Mouse (Mus musculus) intestine, postnatal 0 days (tissue): ENCODE results near the gene Gga1. TPM values are rescaled to one million over a fixed set of nuclear protein-coding genes. Genes with fewer than 3 reads are reported as not detected.
A peak's percentile ranks its signal among the peaks of the same experiment; 100 is the strongest.

Experiments
- ATAC-seq: fragments of 200-750 bp; cut with Nextera tagmentation; 2 replicates; pipeline ENCODE4 v1.8.0; 2017; ENCODE audit warnings: mild to moderate bottlenecking, moderate TSS enrichment, moderate library complexity
- H3K27ac ChIP-seq: fragments of 300-500 bp; sonication (generic); 2 replicates; pipeline ENCODE4 v1.5.1; 2014; ENCODE audit warnings: mild to moderate bottlenecking, low read depth, low read length, moderate library complexity
- H3K27me3 ChIP-seq: fragments of 300-500 bp; sonication (generic); replicated peaks from 2 replicates; pipeline ENCODE4 v1.6.1; 2014; ENCODE audit warnings: low read length, mixed read lengths; ENCODE audit not compliant: control insufficient read depth, insufficient read depth
- H3K36me3 ChIP-seq: fragments of 300-500 bp; sonication (generic); 2 replicates; pipeline ENCODE4 v1.6.1; 2014; ENCODE audit warnings: mild to moderate bottlenecking, moderate library complexity; ENCODE audit not compliant: control insufficient read depth, insufficient read depth
- H3K4me1 ChIP-seq: fragments of 300-500 bp; sonication (generic); replicated peaks from 2 replicates; pipeline ENCODE4 v1.6.1; 2014; ENCODE audit warnings: antibody characterized with exemption, low read length, mixed read lengths; ENCODE audit not compliant: control insufficient read depth, insufficient read depth
- H3K4me2 ChIP-seq: fragments of 300-500 bp; sonication (generic); replicated peaks from 2 replicates; pipeline ENCODE4 v1.6.1; 2014; ENCODE audit warnings: low read depth, mild to moderate bottlenecking, moderate library complexity
- H3K4me3 ChIP-seq: fragments of 300-500 bp; sonication (generic); 2 replicates; pipeline ENCODE4 v1.5.1; 2014; ENCODE audit warnings: low read depth, low read length
- H3K9ac ChIP-seq: fragments of 300-500 bp; sonication (generic); 2 replicates; pipeline ENCODE4 v1.6.1; 2014; ENCODE audit warnings: mild to moderate bottlenecking, low read depth, low read length
- H3K9me3 ChIP-seq: fragments of 300-500 bp; sonication (generic); 2 replicates; pipeline ENCODE4 v1.6.1; 2016; ENCODE audit warnings: mixed run types; ENCODE audit not compliant: control insufficient read depth
- CTCF ChIP-seq: sonication (generic); IDR thresholded peaks from 2 replicates; pipeline ENCODE4 v1.5.1; 2016; ENCODE audit warnings: low read depth, mild to moderate bottlenecking, control low read depth, antibody characterized with exemption, moderate library complexity
- WGBS: fragments of 180-500 bp; shearing (Covaris S2); extraction: QIAGEN DNeasy Blood & Tissue Kit; methylation state at CpG from one replicate; pipeline ENCODE4 v1.1.7; 2014; 5-methylcytosine and 5-hydroxymethylcytosine counted together
- polyA plus RNA-seq: library from polyadenylated mRNA; unstranded; fragments of >200 nt; fragmentation: Nextera tagmentation; extraction: Ambion mirVana; gene quantifications from 2 replicates; pipeline ENCODE4 v1.2.1, GENCODE M21; 2015

Gene Gga1
- 40.1 TPM in 2 replicates for polyA plus RNA-seq

DNA sequence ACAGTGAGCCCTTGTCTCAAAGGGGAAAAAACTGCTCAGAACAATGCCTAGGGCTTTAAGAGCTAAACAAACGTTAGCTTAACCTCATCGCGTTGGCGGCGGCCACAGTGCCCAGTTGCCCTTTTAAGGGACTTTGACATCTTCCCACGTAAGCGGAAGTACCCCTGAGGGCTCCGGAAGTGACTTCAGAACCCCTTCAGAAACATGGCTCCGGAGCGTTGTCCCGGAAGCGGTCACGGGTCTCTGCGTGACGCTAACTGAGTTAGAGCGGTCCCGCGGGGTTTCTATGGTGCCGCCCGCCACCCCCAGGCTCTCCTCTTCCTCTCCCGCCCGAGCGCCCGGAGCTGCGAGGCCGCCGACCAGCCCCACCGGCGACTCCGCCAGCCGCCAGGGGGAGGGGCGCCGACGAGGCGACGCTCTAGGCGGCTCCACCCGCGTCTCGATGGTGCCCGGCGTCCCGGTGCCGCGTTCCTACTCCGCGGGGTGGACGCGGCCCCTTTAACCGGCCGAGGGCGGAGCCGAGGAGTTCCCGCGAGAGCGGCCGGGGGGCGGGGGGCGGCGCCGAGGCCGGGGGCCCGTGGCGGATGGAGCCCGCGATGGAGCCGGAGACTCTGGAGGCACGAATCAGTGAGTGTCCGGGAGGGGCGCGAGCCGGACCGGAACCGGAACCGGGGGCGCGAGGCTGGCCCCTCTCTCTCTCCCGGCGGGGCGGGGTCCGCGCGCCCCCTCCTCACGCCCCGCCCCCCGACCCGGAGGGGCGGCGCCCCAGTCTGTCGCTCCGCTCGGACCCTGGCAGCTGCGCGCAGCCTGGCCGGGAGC is at the start of gene Gga1:
Gene Gga1, plus strand, starts transcription at position 200 of the 819 bp plus-strand sequence.
- H3K4me2 ChIP-seq, result peak within 1 kb of the TSS; percentile 84
- 1% methylated on average over 59 of the region's 95 CpGs for WGBS
- peak within 1 kb of the TSS; percentile 90 for H3K9ac ChIP-seq
- H3K9me3 ChIP-seq, result no peaks in the 10 kb centered on the region
- peak; percentile 47 for TF ChIP-seq CTCF
- H3K4me3 ChIP-seq, result peak within 1 kb of the TSS; percentile 90
- no peaks in the 10 kb centered on the region for H3K27me3 ChIP-seq
- H3K36me3 ChIP-seq, result peaks cover 28% of the 10 kb centered on the region
- peaks cover 7% of the 10 kb centered on the region; the same call in 1 of the 2 replicates for H3K4me1 ChIP-seq
- peak; percentile 91 for ATAC-seq
- peak within 1 kb of the TSS; percentile 99 for H3K27ac ChIP-seq

DNA sequence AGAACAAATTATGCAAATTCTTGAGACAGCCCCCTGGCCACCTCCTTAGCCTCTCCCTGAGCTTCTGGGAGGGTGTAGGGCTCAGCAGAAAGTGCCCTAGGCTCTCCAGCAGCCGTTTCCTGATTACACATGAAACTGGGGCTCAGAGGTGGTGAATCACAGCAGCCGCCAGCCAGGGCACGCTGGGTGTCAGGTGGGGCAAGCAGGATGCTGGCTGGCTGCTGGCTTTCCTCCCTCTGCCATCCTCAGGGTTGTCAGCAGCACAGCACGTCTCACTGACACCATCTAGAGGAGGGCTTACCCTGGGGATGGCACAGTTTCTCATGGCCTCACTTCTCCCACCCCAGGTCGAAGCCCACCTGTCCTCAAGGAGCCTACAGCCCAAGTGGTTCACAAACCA is 48.7 kb upstream of the Gga1 start:
- ATAC-seq, result peak; percentile 37; the same call in 1 of the 2 replicates
- Histone ChIP-seq H3K36me3 (no peaks in the 10 kb centered on the region), H3K4me2 (no peak overlapping the region), H3K4me1 (0 out of 2 replicates have a peak, but pooled peaks cover 3% of the 10 kb centered on the region), H3K27me3 (no peaks in the 10 kb centered on the region), H3K9me3 (no peaks in the 10 kb centered on the region), H3K4me3 (no peak overlapping the region), H3K9ac (no peak overlapping the region), H3K27ac (no peak overlapping the region)
- TF ChIP-seq CTCF, result peak; percentile 43
- 19% methylated on average over 5 of the region's 5 CpGs for WGBS

GRCm38 (mm10) chr15:78829636-78830035 is 47.4 kb upstream of the Gga1 start:
- H3K4me2 ChIP-seq, result no peak overlapping the region
- H3K9ac ChIP-seq, result no peak overlapping the region
- H3K4me3 ChIP-seq, result no peak overlapping the region
- H3K27me3 ChIP-seq, result no peaks in the 10 kb centered on the region
- 95% methylated on average over 1 of the region's 1 CpGs for WGBS
- no peak overlapping the region for H3K27ac ChIP-seq
- H3K9me3 ChIP-seq, result no peaks in the 10 kb centered on the region
- H3K36me3 ChIP-seq, result no peaks in the 10 kb centered on the region
- TF ChIP-seq CTCF, result peak; percentile 58
- ATAC-seq, result no peak
- 0 out of 2 replicates have a peak, but pooled peaks cover 3% of the 10 kb centered on the region for H3K4me1 ChIP-seq

DNA sequence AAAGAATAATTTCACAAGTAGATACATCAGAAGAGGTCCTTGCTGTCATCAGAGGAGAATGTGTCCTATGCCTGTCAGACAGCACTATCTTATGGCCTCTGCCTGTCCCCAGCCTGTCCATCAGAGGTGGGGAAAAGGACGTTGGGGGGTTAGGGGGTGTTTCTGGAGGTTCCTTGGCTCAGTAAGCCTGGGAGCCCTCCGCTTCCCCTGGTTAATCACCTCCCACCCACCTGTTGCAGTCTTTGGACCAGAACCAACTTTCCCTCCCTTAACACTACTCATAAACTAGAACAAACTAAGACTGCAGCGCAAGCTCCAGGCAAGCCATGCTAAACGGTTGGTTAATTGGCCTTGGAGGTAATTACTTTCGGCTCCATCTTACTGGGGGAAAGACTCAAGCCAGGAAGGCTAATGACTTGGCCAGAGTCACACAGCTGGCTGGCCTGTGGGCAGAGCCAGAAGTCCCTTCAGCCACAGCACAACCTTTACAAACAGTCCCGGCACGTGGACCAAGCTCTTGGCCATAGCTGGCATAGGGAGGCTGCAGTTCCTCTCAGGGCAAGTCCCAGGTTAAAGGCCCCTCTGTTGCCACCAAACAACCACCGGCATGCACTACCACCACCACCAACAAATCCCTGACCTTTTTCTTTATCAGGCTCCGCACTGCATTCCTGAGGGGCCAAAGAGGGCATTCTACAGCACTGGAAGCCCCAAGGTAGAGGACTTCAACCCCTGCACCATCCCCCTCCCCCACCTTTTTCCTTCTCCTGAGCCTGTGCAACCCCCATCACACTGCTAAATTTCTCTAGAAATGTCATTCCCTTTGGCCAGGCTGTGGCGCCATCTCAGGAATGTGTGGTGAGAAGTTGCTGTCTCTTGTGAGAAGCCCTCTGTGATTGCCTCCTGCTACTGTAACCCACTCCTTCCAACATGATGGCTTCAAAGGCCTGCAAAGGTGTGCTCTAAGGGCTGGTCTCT is 46.0 kb upstream of the Gga1 start:
- no peaks in the 10 kb centered on the region for H3K36me3 ChIP-seq
- WGBS, result 43% methylated on average over 10 of the region's 10 CpGs
- H3K9ac ChIP-seq, result no peak overlapping the region
- H3K9me3 ChIP-seq, result no peaks in the 10 kb centered on the region
- H3K27me3 ChIP-seq, result no peaks in the 10 kb centered on the region
- no peak overlapping the region for H3K4me2 ChIP-seq
- H3K27ac ChIP-seq, result no peak overlapping the region
- ATAC-seq, result 0 out of 2 replicates have a peak, but pooled peaks have one; percentile 11
- H3K4me3 ChIP-seq, result no peak overlapping the region
- H3K4me1 ChIP-seq, result 0 out of 2 replicates have a peak, but pooled peaks cover 3% of the 10 kb centered on the region
- TF ChIP-seq CTCF, result peak; percentile 43

DNA sequence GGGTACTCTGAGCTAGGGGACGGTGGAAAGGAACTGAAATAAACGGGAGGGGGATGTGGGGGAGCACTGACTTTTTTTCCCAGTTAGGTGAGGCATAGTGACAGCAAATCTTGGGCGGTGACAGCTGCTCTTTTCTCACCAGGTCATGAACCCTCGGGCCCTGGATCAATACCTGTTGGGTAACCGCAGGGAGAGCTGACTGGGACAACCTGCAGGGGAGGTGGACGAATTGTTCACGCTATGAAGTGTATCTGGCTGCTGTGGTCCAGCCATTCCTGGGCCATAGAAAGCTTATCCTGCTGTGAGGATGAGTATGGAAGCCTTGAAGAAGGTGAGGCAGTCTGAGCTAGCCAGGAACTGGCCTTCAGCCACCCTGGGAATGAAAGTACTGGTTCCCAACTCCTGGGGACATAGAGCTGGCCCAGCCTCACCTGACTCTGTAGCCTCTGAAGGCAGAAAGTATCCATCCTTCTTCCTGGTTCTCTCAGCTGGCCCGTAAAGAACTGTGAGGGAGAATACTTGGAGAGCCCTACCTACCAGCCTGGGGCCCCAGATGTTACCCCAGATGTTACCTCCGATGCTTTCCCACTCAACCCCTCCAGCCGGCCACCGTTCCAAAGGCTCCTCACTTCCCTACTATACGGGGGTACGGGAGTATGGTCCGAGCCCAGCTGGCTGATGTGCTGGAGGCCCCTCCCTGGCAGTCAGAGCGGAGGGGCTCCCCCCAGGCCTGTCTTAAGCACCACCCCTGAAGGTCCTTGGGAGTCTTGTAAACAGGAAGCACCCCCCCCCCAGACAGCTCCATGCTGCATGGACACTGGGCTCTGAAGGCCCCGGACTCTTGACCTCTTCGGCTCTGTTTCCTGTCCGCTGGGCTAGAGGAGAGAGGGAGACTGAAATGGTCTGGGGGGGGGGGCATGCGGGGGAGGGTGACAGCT is 45.0 kb upstream of the Gga1 start:
- peak overlapping the region; percentile 52 for H3K27ac ChIP-seq
- no peak overlapping the region for H3K9ac ChIP-seq
- H3K9me3 ChIP-seq, result no peaks in the 10 kb centered on the region
- no peaks in the 10 kb centered on the region for H3K4me1 ChIP-seq
- H3K4me3 ChIP-seq, result no peak overlapping the region
- 42% methylated on average over 18 of the region's 19 CpGs for WGBS
- TF ChIP-seq CTCF, result no peak
- ATAC-seq, result peak; percentile 26; the same call in 1 of the 2 replicates
- peak overlapping the region; percentile 24 for H3K4me2 ChIP-seq
- no peaks in the 10 kb centered on the region for H3K36me3 ChIP-seq
- H3K27me3 ChIP-seq, result no peaks in the 10 kb centered on the region
